Mouse (Mus musculus) ES-E14 (cell line): ENCODE data around the gene Crybg3. TPM values are rescaled to one million over a fixed set of nuclear protein-coding genes. Genes with fewer than 3 reads are reported as not detected.

Experiments used
- DNase-seq: peaks from one replicate; pipeline ENCODE4 v3.0.0-alpha.2; 2013; ENCODE audit warnings: low read depth, low spot score
- H3K27ac ChIP-seq: 2 replicates; pipeline ENCODE4 v1.5.1; 2012; ENCODE audit warnings: low read depth, mild to moderate bottlenecking, low read length, moderate library complexity, mixed read lengths; ENCODE audit not compliant: poor library complexity, insufficient read depth, severe bottlenecking
- H3K36me3 ChIP-seq: 2 replicates; pipeline ENCODE4 v1.6.1; 2012; ENCODE audit warnings: mild to moderate bottlenecking, low read length, moderate library complexity, mixed read lengths; ENCODE audit not compliant: control insufficient read depth, poor library complexity, insufficient read depth, severe bottlenecking
- H3K4me1 ChIP-seq, 2 experiments: fragments of 150-350 bp in 1 of 2; sonication (generic) in 1 of 2; 2 replicates each; pipeline ENCODE4 v1.6.1; 2012; ENCODE audit warnings: low read length in 2 of 2, mild to moderate bottlenecking in 1 of 2, mixed read lengths in 1 of 2; ENCODE audit not compliant: control insufficient read depth in 2 of 2, insufficient read depth in 2 of 2, poor library complexity in 1 of 2
- H3K4me3 ChIP-seq, 2 experiments: fragments of 150-350 bp in 1 of 2; sonication (generic) in 1 of 2; 2 replicates each; pipeline ENCODE4 v1.5.1; 2012; ENCODE audit warnings: low read length in 2 of 2, low read depth in 1 of 2, mild to moderate bottlenecking in 1 of 2, mixed read lengths in 1 of 2; ENCODE audit not compliant: insufficient read depth in 1 of 2, poor library complexity in 1 of 2, severe bottlenecking in 1 of 2
- H3K9ac ChIP-seq: 2 replicates; pipeline ENCODE4 v1.6.1; 2012; ENCODE audit warnings: low read depth, mild to moderate bottlenecking, low read length, mixed read lengths; ENCODE audit not compliant: poor library complexity, insufficient read depth, severe bottlenecking
- H3K9me3 ChIP-seq: fragments of 150-350 bp; sonication (generic); 2 replicates; pipeline ENCODE4 v1.6.1; 2012; ENCODE audit warnings: low read depth, mild to moderate bottlenecking, low read length; ENCODE audit not compliant: control insufficient read depth, insufficient read depth
- CHD2 ChIP-seq: IDR thresholded peaks from 2 replicates; pipeline ENCODE4 v1.6.1; 2014; ENCODE audit warnings: mild to moderate bottlenecking, low read depth, low read length, inconsistent platforms
- HCFC1 ChIP-seq: IDR thresholded peaks from 2 replicates; pipeline ENCODE4 v1.6.1; 2012; ENCODE audit warnings: low read length, inconsistent platforms, borderline replicate concordance; ENCODE audit not compliant: insufficient read depth
- MAFK ChIP-seq: IDR thresholded peaks from 2 replicates; pipeline ENCODE4 v1.6.1; 2014; ENCODE audit warnings: mild to moderate bottlenecking, low read depth, low read length, inconsistent platforms; ENCODE audit not compliant: insufficient read depth
- ZC3H11A ChIP-seq: IDR thresholded peaks from 2 replicates; pipeline ENCODE4 v1.6.1; 2012; ENCODE audit warnings: low read depth, mild to moderate bottlenecking, inconsistent platforms, low read length, borderline replicate concordance
- ZNF384 ChIP-seq: IDR thresholded peaks from 2 replicates; pipeline ENCODE4 v1.6.1; 2012; ENCODE audit warnings: low read depth, low read length, inconsistent platforms
- in situ Hi-C, 2 experiments: fragments of 600-800 bp; cut with MboI; formaldehyde crosslinking; loops; one replicate each; pipeline ENCODE4 v1.15.1; 2025; ENCODE audit warnings: low sequenced_read_pairs in 2 of 2, inconsistent platforms in 1 of 2; ENCODE audit not compliant: unreplicated experiment in 2 of 2
- total RNA-seq: library from RNA; depleted of rRNA; stranded (reverse); fragments of 300-350 nt; gene quantifications from 2 replicates; pipeline ENCODE4 v1.2.3, GENCODE M21; 2012

Gene Crybg3
- total RNA-seq, 1 experiment = 10.2 TPM

- H3K4me1 ChIP-seq = peaks cover 6 to 10% of the 10 kb centered on the region in 2 experiments
- in situ Hi-C loops = no loop called here
- no peaks in the 10 kb centered on the region for H3K36me3 ChIP-seq
- H3K9ac ChIP-seq = no peak overlapping the region
- no peaks in the 10 kb centered on the region for H3K9me3 ChIP-seq
- TF ChIP-seq CHD2 (no peak), MAFK (no peak), ZC3H11A (no peak), ZNF384 (no peak), HCFC1 (no peak)
- DNase-seq = no peak
- no peak overlapping the region for H3K27ac ChIP-seq
- no peak overlapping the region for H3K4me3 ChIP-seq
Measured at GRCm38 (mm10) chr16:59547466-59547865, 53.3 kb downstream of the Crybg3 start.

DNA sequence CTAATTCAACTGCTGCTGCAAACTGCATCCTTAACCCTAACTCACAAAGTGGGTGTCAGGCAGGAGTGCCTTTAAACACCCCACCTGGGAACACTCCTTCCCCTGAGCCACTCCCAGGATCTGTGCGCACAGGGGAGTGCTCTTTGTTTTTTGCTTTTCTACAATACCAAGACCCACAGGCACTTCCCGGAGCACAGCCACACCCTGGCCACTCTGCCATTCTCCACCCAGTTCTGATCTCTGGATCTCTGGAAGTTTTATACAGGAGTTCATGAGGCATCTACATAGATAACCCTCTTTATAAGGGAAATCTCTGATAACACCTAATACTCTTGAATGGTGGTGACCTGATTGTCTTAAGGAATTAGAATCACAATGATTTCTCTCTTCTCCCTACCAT lies 55.4 kb downstream of the Crybg3 start:
- Histone ChIP-seq H3K36me3 (no peaks in the 10 kb centered on the region), H3K9me3 (no peaks in the 10 kb centered on the region), H3K27ac (peak overlapping the region; percentile 31; the same call in 1 of the 2 replicates), H3K4me3 (no peak overlapping the region), H3K4me1 (peaks cover 6 to 15% of the 10 kb centered on the region in 2 experiments), H3K9ac (no peak overlapping the region)
- peak; percentile 54 for DNase-seq
- TF ChIP-seq CHD2 = no peak
- no peak for TF ChIP-seq ZNF384
- TF ChIP-seq MAFK = no peak
- TF ChIP-seq ZC3H11A = no peak
- no peak for TF ChIP-seq HCFC1
- in situ Hi-C loops = no loop called here

- H3K4me3 ChIP-seq = no peak overlapping the region
- no peak overlapping the region for H3K9ac ChIP-seq
- no peak for DNase-seq
- in situ Hi-C loops = no loop called here
- no peaks in the 10 kb centered on the region for H3K9me3 ChIP-seq
- no peaks in the 10 kb centered on the region for H3K36me3 ChIP-seq
- no peak overlapping the region for H3K27ac ChIP-seq
- TF ChIP-seq ZC3H11A (no peak), HCFC1 (no peak), CHD2 (no peak), MAFK (no peak)
- peaks cover 6 to 9% of the 10 kb centered on the region in 2 experiments for H3K4me1 ChIP-seq
Measured at GRCm38 (mm10) chr16:59541382-59541781, 59.4 kb downstream of the Crybg3 start.

GRCm38 (mm10) chr16:59540944-59541343 lies 59.8 kb downstream of the Crybg3 start:
- DNase-seq = no peak
- in situ Hi-C loops = no loop called here
- H3K27ac ChIP-seq = no peak overlapping the region
- no peak overlapping the region for H3K9ac ChIP-seq
- no peaks in the 10 kb centered on the region for H3K9me3 ChIP-seq
- TF ChIP-seq HCFC1 = no peak
- TF ChIP-seq ZC3H11A = no peak
- no peak for TF ChIP-seq MAFK
- TF ChIP-seq ZNF384 = no peak
- TF ChIP-seq CHD2 = no peak
- no peaks in the 10 kb centered on the region for H3K36me3 ChIP-seq
- no peak overlapping the region for H3K4me3 ChIP-seq
- H3K4me1 ChIP-seq = peaks cover 6 to 9% of the 10 kb centered on the region in 2 experiments

- Histone ChIP-seq H3K4me1 (peaks cover 0 to 7% of the 10 kb centered on the region in 2 experiments; a peak in 2 of 4 replicates), H3K9ac (no peak overlapping the region), H3K4me3 (no peak overlapping the region), H3K9me3 (no peaks in the 10 kb centered on the region), H3K36me3 (no peaks in the 10 kb centered on the region), H3K27ac (no peak overlapping the region)
- in situ Hi-C loops = no loop called here
- TF ChIP-seq CHD2 (no peak), MAFK (no peak), ZNF384 (no peak), ZC3H11A (no peak), HCFC1 (no peak)
- DNase-seq = no peak
Measured at GRCm38 (mm10) chr16:59535673-59536072, 65.1 kb downstream of the Crybg3 start.
